Mouse (Mus musculus) heart, adult 2 months (tissue): ENCODE measurements around the gene Ring1. TPM values are rescaled to one million over a fixed set of nuclear protein-coding genes. Genes with fewer than 3 reads are reported as not detected.
"Not testable (repeated sequence)": the region's sequence is repeated elsewhere in the genome, so short reads cannot be mapped to it uniquely, and the experiment has no call there.

Source experiments
- DNase-seq, 2 experiments: peaks; one replicate each; pipeline ENCODE4 v3.0.0; 2021
- H3K27ac ChIP-seq: fragments of 200-600 bp; 2 replicates; pipeline ENCODE4 v1.8.1; 2022
- H3K27me3 ChIP-seq: fragments of 200-500 bp; 2 replicates; pipeline ENCODE4 v1.6.1; 2012; ENCODE audit warnings: mild to moderate bottlenecking, low read length, inconsistent platforms, mixed read lengths; ENCODE audit not compliant: control insufficient read depth, insufficient read depth
- H3K36me3 ChIP-seq: fragments of 200-500 bp; 2 replicates; pipeline ENCODE4 v1.6.1; 2012; ENCODE audit warnings: low read length, inconsistent platforms; ENCODE audit not compliant: control insufficient read depth, insufficient read depth
- H3K4me1 ChIP-seq: fragments of 200-500 bp; 2 replicates; pipeline ENCODE4 v1.6.1; 2011; ENCODE audit warnings: low read length; ENCODE audit not compliant: control insufficient read depth, insufficient read depth
- H3K4me3 ChIP-seq: fragments of 200-600 bp; 2 replicates; pipeline ENCODE4 v1.8.1; 2022
- H3K79me2 ChIP-seq: fragments of 200-500 bp; replicated peaks from 2 replicates; pipeline ENCODE4 v1.6.1; 2012; ENCODE audit warnings: mild to moderate bottlenecking, inconsistent platforms, low read length, moderate library complexity, mixed read lengths; ENCODE audit not compliant: control insufficient read depth, insufficient read depth
- H3K9ac ChIP-seq: fragments of 200-500 bp; 2 replicates; pipeline ENCODE4 v1.6.1; 2012; ENCODE audit warnings: low read depth, mild to moderate bottlenecking, control low read depth, inconsistent platforms, low read length, mixed read lengths
- CTCF ChIP-seq: fragments of 200-600 bp; IDR thresholded peaks from 2 replicates; pipeline ENCODE4 v1.8.1; 2022; ENCODE audit warnings: antibody characterized with exemption, mild to moderate bottlenecking, moderate library complexity
- EP300 ChIP-seq: fragments of 200-500 bp; IDR thresholded peaks from 2 replicates; pipeline ENCODE4 v1.6.1; 2011; ENCODE audit warnings: low read depth, low read length, control low read depth; ENCODE audit not compliant: insufficient read depth
- POLR2A ChIP-seq: fragments of 200-500 bp; IDR thresholded peaks from 2 replicates; pipeline ENCODE4 v1.6.1; 2011; ENCODE audit warnings: mild to moderate bottlenecking, low read depth, low read length, control low read depth; ENCODE audit not compliant: insufficient read depth
- WGBS: fragments of 180-500 bp; shearing (Covaris S2); methylation state at CpG from one replicate; pipeline ENCODE4 v1.1.7; 2018; 5-methylcytosine and 5-hydroxymethylcytosine counted together
- intact Hi-C: fragments of 180-260 bp; cut with DNase I; formaldehyde crosslinking; loops from one replicate; pipeline ENCODE4 v1.15.1; 2025
- polyA plus RNA-seq: library from polyadenylated mRNA; depleted of rRNA; stranded (reverse); fragments of >200 nt; gene quantifications from 2 replicates; pipeline ENCODE4 v1.2.3, GENCODE M21; 2012
- total RNA-seq, 2 experiments: library from RNA; stranded (reverse); gene quantifications; 2 replicates each; pipeline ENCODE4 v1.2.3; 2021

The Ring1 gene
- total and polyA plus RNA-seq, 3 experiments, result 13.0 to 18.6 (median 13.1) TPM

GRCm38 (mm10) chr17:34003426-34003825 lies 21.1 kb downstream of the Ring1 start:
- Histone ChIP-seq H3K9ac (no peak overlapping the region), H3K27me3 (peaks cover 3% of the 10 kb centered on the region; the same call in 1 of the 2 replicates), H3K4me3 (no peak overlapping the region), H3K4me1 (no peaks in the 10 kb centered on the region; the same call in none of the 2 replicates), H3K36me3 (no peaks in the 10 kb centered on the region), H3K27ac (no peak overlapping the region), H3K79me2 (no peaks in the 10 kb centered on the region)
- intact Hi-C loops, result no loop called here
- TF ChIP-seq EP300 (no peak), POLR2A (no peak), CTCF (peak; percentile 77)
- DNase-seq, result peak in 1 of 2 experiments; percentile 58
- WGBS, result 7% methylated on average over 5 of the region's 5 CpGs

GRCm38 (mm10) chr17:34000796-34001195 lies 23.7 kb downstream of the Ring1 start:
- 67% methylated on average over 2 of the region's 2 CpGs for WGBS
- H3K4me3 ChIP-seq, intact Hi-C loops, DNase-seq, H3K4me1 ChIP-seq, H3K36me3 ChIP-seq, H3K27me3 ChIP-seq, H3K79me2 ChIP-seq: not testable (repeated sequence)
- peak overlapping the region; percentile 77 for H3K27ac ChIP-seq
- H3K9ac ChIP-seq, result peak overlapping the region; percentile 35

GRCm38 (mm10) chr17:34000150-34000537 lies 24.3 kb downstream of the Ring1 start, which contains the start of gene H2-K1:
Gene H2-K1, minus strand, starts transcription at chr17:34000347.
- intact Hi-C loops, result no loop called here
- Histone ChIP-seq H3K4me1 (no peaks in the 10 kb centered on the region; the same call in none of the 2 replicates), H3K27ac (peak within 1 kb of the TSS; percentile 77), H3K4me3 (peak within 1 kb of the TSS; percentile 71), H3K79me2 (no peaks in the 10 kb centered on the region), H3K9ac (peak within 1 kb of the TSS; percentile 94), H3K36me3 (no peaks in the 10 kb centered on the region), H3K27me3 (no peaks in the 10 kb centered on the region)
- under 1% methylated on average over 27 of the region's 30 CpGs for WGBS
- TF ChIP-seq EP300, result peak; percentile 32; the same call in 1 of the 2 replicates
- no peak for TF ChIP-seq CTCF
- peak; percentile 99 for TF ChIP-seq POLR2A
- DNase-seq, result peak; percentile 92 to 95

GRCm38 (mm10) chr17:33999341-34000149 lies 24.9 kb downstream of the Ring1 start:
- Histone ChIP-seq H3K36me3 (no peaks in the 10 kb centered on the region), H3K27me3 (no peaks in the 10 kb centered on the region), H3K9ac (peak overlapping the region; percentile 94), H3K4me1 (no peaks in the 10 kb centered on the region; the same call in none of the 2 replicates), H3K4me3 (peak overlapping the region; percentile 71), H3K27ac (peak overlapping the region; percentile 77), H3K79me2 (no peaks in the 10 kb centered on the region)
- intact Hi-C loops, result loop anchor here (5.0 kb wide), 1 partner anchor 1293 kb away; no protein-coding TSS in a partner anchor
- WGBS, result 2% methylated on average over 87 of the region's 87 CpGs
- peak; percentile 50 to 61 for DNase-seq
- TF ChIP-seq POLR2A, result no peak
- no peak for TF ChIP-seq CTCF
- TF ChIP-seq EP300, result no peak

- H3K27ac ChIP-seq, H3K36me3 ChIP-seq, H3K4me3 ChIP-seq, DNase-seq, H3K79me2 ChIP-seq, H3K27me3 ChIP-seq, H3K4me1 ChIP-seq, H3K9ac ChIP-seq: not testable (repeated sequence)
- WGBS, result 51% methylated on average over 5 of the region's 5 CpGs
- intact Hi-C loops, result loop anchor here (5.0 kb wide), 1 partner anchor 1294 kb away; no protein-coding TSS in a partner anchor
Observed at GRCm38 (mm10) chr17:33998697-33999096, 25.8 kb downstream of the Ring1 start.

- not testable (repeated sequence) for H3K27ac ChIP-seq, DNase-seq, H3K79me2 ChIP-seq, H3K36me3 ChIP-seq, H3K9ac ChIP-seq, H3K4me3 ChIP-seq, H3K27me3 ChIP-seq, H3K4me1 ChIP-seq
- 92% methylated on average over 2 of the region's 2 CpGs for WGBS
- intact Hi-C loops, result loop anchor here (5.0 kb wide), 1 partner anchor 1295 kb away; no protein-coding TSS in a partner anchor
Observed at GRCm38 (mm10) chr17:33997025-33997424, 27.5 kb downstream of the Ring1 start.
